8 mouse cellular contexts compared by ENCODE assay signal in genomic region chr3:102735638-102736037, GRCm38 (mm10). TPM values are rescaled to one million over a fixed set of nuclear protein-coding genes. Genes with fewer than 3 reads are reported as not detected.
DNase-seq lines count a peak whose midpoint lies in the region; ATAC-seq lines count a peak whose summit lies in the region.

No protein-coding gene starts in this region.

- no peaks in the 10 kb centered on the region for H3K4me1 ChIP-seq in kidney, embryonic 14.5 days (ENCODE audit: control insufficient read depth, insufficient read depth, low read length)
- H3K4me1 ChIP-seq in embryonic facial prominence, embryonic 10.5 days = peaks cover 29% of the 10 kb centered on the region
- peaks cover 16% of the 10 kb centered on the region; the same call in 1 of the 2 replicates for H3K4me1 ChIP-seq in hindbrain, embryonic 14.5 days (replicated peaks; ENCODE audit: control insufficient read depth, insufficient read depth, low read length)
- peaks cover 12% of the 10 kb centered on the region for H3K4me1 ChIP-seq in midbrain, embryonic 14.5 days (ENCODE audit: control insufficient read depth, insufficient read depth, low read length)

- peak overlapping the region; percentile 86 for H3K4me2 ChIP-seq in kidney, embryonic 14.5 days (replicated peaks; ENCODE audit: low read depth, low read length)
- peak overlapping the region; percentile 71 for H3K4me2 ChIP-seq in hindbrain, embryonic 14.5 days (replicated peaks)
- peak overlapping the region; percentile 71 for H3K4me2 ChIP-seq in midbrain, embryonic 14.5 days (ENCODE audit: low read length)

- no peak for ATAC-seq in kidney, embryonic 14.5 days (ENCODE audit: low FRiP score, low TSS enrichment)
- peak; percentile 29; the same call in 1 of the 2 replicates for ATAC-seq in hindbrain, embryonic 14.5 days (ENCODE audit: low FRiP score)
- 0 out of 2 replicates have a peak, but pooled peaks have one; percentile 19 for ATAC-seq in midbrain, embryonic 14.5 days (ENCODE audit: low FRiP score, low TSS enrichment)

- no peak for DNase-seq in kidney, adult 8-10 months
- DNase-seq in embryonic facial prominence, embryonic 10.5 days (ENCODE audit: low spot score) = no peak
- no peak for DNase-seq in hindbrain, embryonic 14.5 days (ENCODE audit: low spot score)
- DNase-seq in midbrain, embryonic 14.5 days = peak; percentile 39
- no peak for DNase-seq in ovary, adult 18-20 months (ENCODE audit: low spot score)
- no peak for DNase-seq in natural killer cell, adult 2 months (ENCODE audit: low spot score in 2 of 2)
- DNase-seq in left cerebral cortex, adult 18-20 months (ENCODE audit: low spot score in 2 of 2) = no peak

- H3K36me3 ChIP-seq in kidney, embryonic 14.5 days (ENCODE audit: control insufficient read depth, insufficient read depth, low read length) = no peaks in the 10 kb centered on the region
- H3K36me3 ChIP-seq in embryonic facial prominence, embryonic 10.5 days (replicated peaks) = no peaks in the 10 kb centered on the region
- no peaks in the 10 kb centered on the region for H3K36me3 ChIP-seq in hindbrain, embryonic 14.5 days (replicated peaks; ENCODE audit: control insufficient read depth, insufficient read depth)
- no peaks in the 10 kb centered on the region for H3K36me3 ChIP-seq in midbrain, embryonic 14.5 days (ENCODE audit: control insufficient read depth, insufficient read depth, low read length)

- H3K27ac ChIP-seq in kidney, embryonic 14.5 days (ENCODE audit: low read depth, low read length) = no peak overlapping the region
- no peak overlapping the region; the same call in 1 of the 2 replicates for H3K27ac ChIP-seq in embryonic facial prominence, embryonic 10.5 days (replicated peaks)
- H3K27ac ChIP-seq in hindbrain, embryonic 14.5 days = no peak overlapping the region
- H3K27ac ChIP-seq in midbrain, embryonic 14.5 days (replicated peaks; ENCODE audit: low read depth, low read length) = no peak overlapping the region

- no peaks in the 10 kb centered on the region for H3K27me3 ChIP-seq in kidney, embryonic 14.5 days (ENCODE audit: control insufficient read depth, insufficient read depth, low read length)
- H3K27me3 ChIP-seq in embryonic facial prominence, embryonic 10.5 days (replicated peaks; ENCODE audit: low read depth, poor library complexity, severe bottlenecking) = peaks cover 35% of the 10 kb centered on the region
- no peaks in the 10 kb centered on the region for H3K27me3 ChIP-seq in hindbrain, embryonic 14.5 days (ENCODE audit: control insufficient read depth, insufficient read depth, low read length)
- H3K27me3 ChIP-seq in midbrain, embryonic 14.5 days (ENCODE audit: control insufficient read depth, insufficient read depth, low read length) = no peaks in the 10 kb centered on the region

- H3K9me3 ChIP-seq in kidney, embryonic 14.5 days (ENCODE audit: control insufficient read depth, low read length) = no peaks in the 10 kb centered on the region
- H3K9me3 ChIP-seq in embryonic facial prominence, embryonic 10.5 days = no peaks in the 10 kb centered on the region
- no peaks in the 10 kb centered on the region for H3K9me3 ChIP-seq in hindbrain, embryonic 14.5 days (ENCODE audit: control insufficient read depth, low read length)
- H3K9me3 ChIP-seq in midbrain, embryonic 14.5 days (ENCODE audit: control insufficient read depth, low read length) = no peaks in the 10 kb centered on the region

- WGBS in kidney, embryonic 14.5 days = 59% methylated on average over 6 of the region's 6 CpGs
- WGBS in embryonic facial prominence, embryonic 10.5 days = 60% methylated on average over 6 of the region's 6 CpGs
- WGBS in hindbrain, embryonic 14.5 days = 52% methylated on average over 6 of the region's 6 CpGs
- WGBS in midbrain, embryonic 14.5 days = 51% methylated on average over 6 of the region's 6 CpGs

- no peak overlapping the region; the same call in 1 of the 2 replicates for H3K9ac ChIP-seq in kidney, embryonic 14.5 days (ENCODE audit: low read depth, low read length)
- peak overlapping the region; percentile 67 for H3K9ac ChIP-seq in hindbrain, embryonic 14.5 days
- peak overlapping the region; percentile 80; the same call in 1 of the 2 replicates for H3K9ac ChIP-seq in midbrain, embryonic 14.5 days (replicated peaks; ENCODE audit: low read length)

- H3K4me3 ChIP-seq in kidney, embryonic 14.5 days (ENCODE audit: low read length) = peak overlapping the region; percentile 61
- peak overlapping the region; percentile 82 for H3K4me3 ChIP-seq in embryonic facial prominence, embryonic 10.5 days
- H3K4me3 ChIP-seq in hindbrain, embryonic 14.5 days (replicated peaks; ENCODE audit: low read length) = peak overlapping the region; percentile 59
- H3K4me3 ChIP-seq in midbrain, embryonic 14.5 days (replicated peaks; ENCODE audit: low read depth, low read length) = peak overlapping the region; percentile 77

RNA-seq across cellular contexts. Expression of gene Tspan2, which starts 1.3 kb away (rescaled TPM):
- polyA plus RNA-seq in kidney, embryonic 14.5 days (2014; fragmentation: Nextera tagmentation; extraction: Ambion mirVana) = 4.0 and 8.6 TPM in 2 replicates
- polyA plus RNA-seq in embryonic facial prominence, embryonic 10.5 days (2016; fragmentation: Nextera tagmentation; extraction: Ambion mirVana) = 7.4 and 7.6 TPM in 2 replicates
- 15.4 and 16.1 TPM in 2 replicates for polyA plus RNA-seq in hindbrain, embryonic 14.5 days (2014; fragmentation: Nextera tagmentation; extraction: Ambion mirVana)
- polyA plus RNA-seq in midbrain, embryonic 14.5 days (2014; fragmentation: Nextera tagmentation; extraction: Ambion mirVana) = 10.4 and 10.5 TPM in 2 replicates
- total RNA-seq in left cerebral cortex, adult 18-20 months (2021) = 10 to 100 TPM; 34.6 to 39.4 TPM

RNA-seq across cellular contexts. Expression of gene Tshb, which starts 46.9 kb away (rescaled TPM):
- 0.04 TPM in 1 of 2 replicates, not detected in the other for polyA plus RNA-seq in kidney, embryonic 14.5 days (2014; fragmentation: Nextera tagmentation; extraction: Ambion mirVana)
- 0.10 and 0.11 TPM in 2 replicates for polyA plus RNA-seq in embryonic facial prominence, embryonic 10.5 days (2016; fragmentation: Nextera tagmentation; extraction: Ambion mirVana)
- polyA plus RNA-seq in hindbrain, embryonic 14.5 days (2014; fragmentation: Nextera tagmentation; extraction: Ambion mirVana) = 0.31 and 0.50 TPM in 2 replicates
- 0.32 and 0.72 TPM in 2 replicates for polyA plus RNA-seq in midbrain, embryonic 14.5 days (2014; fragmentation: Nextera tagmentation; extraction: Ambion mirVana)
- not detected for total RNA-seq in left cerebral cortex, adult 18-20 months (2021)
